12 mouse cellular contexts compared by ENCODE assay signal in the genomic region with DNA sequence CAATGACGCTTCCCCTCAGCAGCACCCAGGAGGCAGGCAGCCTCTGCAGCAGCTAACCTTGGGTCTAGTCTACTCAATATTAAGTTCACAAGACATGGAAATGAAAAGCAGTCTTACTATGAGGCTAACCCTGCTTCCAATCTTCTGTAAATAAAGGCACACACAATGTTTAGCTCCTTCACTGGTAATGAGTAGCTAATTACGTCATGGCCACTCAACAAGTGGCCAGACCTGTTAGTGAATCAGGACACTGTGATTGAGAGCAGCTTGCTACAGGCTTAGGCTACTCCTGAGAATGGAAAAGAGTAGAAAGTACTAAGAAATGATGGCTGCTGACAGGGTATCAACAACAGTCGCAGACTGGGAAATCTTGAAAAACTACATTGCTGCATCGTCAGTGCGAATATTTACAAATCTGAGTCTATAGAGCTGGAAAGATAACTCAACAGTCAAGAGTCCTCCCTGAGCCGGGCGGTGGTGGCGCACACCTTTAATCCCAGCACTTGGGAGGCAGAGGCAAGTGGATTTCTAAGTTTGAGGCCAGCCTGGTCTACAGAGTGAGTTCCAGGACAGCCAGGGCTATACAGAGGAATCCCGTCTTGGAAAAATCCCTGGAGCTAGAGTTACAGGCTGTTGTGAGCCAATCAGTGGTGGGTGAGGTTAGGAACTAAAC.
"Had no signal": no experiment of that assay in that cellular context is flagged by ENCODE, and none has a peak within 500 bp of the region (broad histone marks: within the 10 kb centered on the region; RNA-seq: fewer than 3 reads in every experiment).

No protein-coding gene starts in this region.

- H3K4me2 ChIP-seq: kidney, embryonic 15.5 days; liver, embryonic 11.5 days; liver, embryonic 15.5 days; neural tube, embryonic 12.5 days had no signal

- DNase-seq: kidney, adult 2 months; kidney, postnatal 25 days; midbrain, embryonic 14.5 days; thymus, adult 2 months; thymus, postnatal 36 days had no signal

- ATAC-seq: hindbrain, postnatal 0 days had no signal

- H3K4me3 ChIP-seq: kidney, embryonic 15.5 days; left cerebral cortex, adult 2 months; limb, embryonic 10.5 days; liver, embryonic 15.5 days; neural tube, embryonic 12.5 days had no signal

- H3K9me3 ChIP-seq: limb, embryonic 10.5 days; liver, embryonic 15.5 days; neural tube, embryonic 12.5 days had no signal

- H3K36me3 ChIP-seq: kidney, embryonic 15.5 days; liver, embryonic 15.5 days; neural tube, embryonic 12.5 days had no signal

- H3K9ac ChIP-seq: kidney, embryonic 15.5 days; liver, embryonic 15.5 days; neural tube, embryonic 12.5 days had no signal

- H3K27ac ChIP-seq: hindbrain, postnatal 0 days; kidney, embryonic 15.5 days; left cerebral cortex, adult 2 months; limb, embryonic 10.5 days; liver, embryonic 15.5 days; neural tube, embryonic 12.5 days had no signal

- H3K27me3 ChIP-seq: kidney, embryonic 15.5 days; liver, embryonic 15.5 days; neural tube, embryonic 12.5 days had no signal

- H3K4me1 ChIP-seq: kidney, embryonic 15.5 days; limb, embryonic 10.5 days; liver, embryonic 15.5 days; neural tube, embryonic 12.5 days had no signal
